Mouse (Mus musculus): Measurements from ENCODE around the gene Eif2b3.

- TF ChIP-seq CTCF (IDR thresholded peaks at IDR 0.05; ENCODE audit: extremely low read depth, insufficient read length, insufficient replicate concordance, low read depth, low read length) (no peak), POLR2A (IDR thresholded peaks at IDR 0.05; ENCODE audit: low read depth, low read length) (no peak)
These were observed 77.5 kb downstream of the Eif2b3 start for GRCm38 (mm10) chr4:117096666-117097065.

All from small intestine, adult 2 months (tissue).